Mouse (Mus musculus) Patski (cell line): Measurements from ENCODE around the gene Cct8. TPM values are rescaled to one million over a fixed set of nuclear protein-coding genes. Genes with fewer than 3 reads are reported as not detected.
"Not testable (repeated sequence)": the region's sequence is repeated elsewhere in the genome, so short reads cannot be mapped to it uniquely, and the experiment has no call there.

Experiments used
- ATAC-seq: fragments of 100-300 bp; one replicate; pipeline ENCODE4 v1.8.0; 2021
- CTCF ChIA-PET: fragments of 350-600 bp; sonication (Branson Sonifier 250); formaldehyde crosslinking; loops from one replicate; lab custom pipeline; 2022; ENCODE audit warnings: inconsistent platforms; lab: Charles Lee
- POLR2A ChIA-PET: fragments of 350-600 bp; sonication (Branson Sonifier 250); formaldehyde crosslinking; loops from one replicate; lab custom pipeline; 2022; ENCODE audit warnings: antibody characterized with exemption, inconsistent platforms; lab: Charles Lee
- DNase-seq: peaks from one replicate; pipeline ENCODE4 v3.0.0-alpha.2; 2011; ENCODE audit warnings: low read depth, low spot score
- H3K27me3 ChIP-seq: fragments of 371-371 bp; one replicate; pipeline ENCODE4 v1.5.1; 2021
- CTCF ChIP-seq: fragments of 100-300 bp; IDR thresholded peaks from one replicate; pipeline ENCODE4 v1.5.1; 2021
- in situ Hi-C: fragments of 300-500 bp; cut with MboI; formaldehyde crosslinking; loops from 3 replicates; pipeline ENCODE4 v1.11.1; 2018; ENCODE audit warnings: low pct_unique_long_range_greater_than_20kb, mixed read lengths
- polyA plus RNA-seq: library from polyadenylated mRNA; unstranded; gene quantifications from one replicate; pipeline ENCODE4 v1.2.3, GENCODE M21; 2021

The Cct8 gene
- polyA plus RNA-seq, 1 experiment from 2014 or later, result 300 TPM

DNA sequence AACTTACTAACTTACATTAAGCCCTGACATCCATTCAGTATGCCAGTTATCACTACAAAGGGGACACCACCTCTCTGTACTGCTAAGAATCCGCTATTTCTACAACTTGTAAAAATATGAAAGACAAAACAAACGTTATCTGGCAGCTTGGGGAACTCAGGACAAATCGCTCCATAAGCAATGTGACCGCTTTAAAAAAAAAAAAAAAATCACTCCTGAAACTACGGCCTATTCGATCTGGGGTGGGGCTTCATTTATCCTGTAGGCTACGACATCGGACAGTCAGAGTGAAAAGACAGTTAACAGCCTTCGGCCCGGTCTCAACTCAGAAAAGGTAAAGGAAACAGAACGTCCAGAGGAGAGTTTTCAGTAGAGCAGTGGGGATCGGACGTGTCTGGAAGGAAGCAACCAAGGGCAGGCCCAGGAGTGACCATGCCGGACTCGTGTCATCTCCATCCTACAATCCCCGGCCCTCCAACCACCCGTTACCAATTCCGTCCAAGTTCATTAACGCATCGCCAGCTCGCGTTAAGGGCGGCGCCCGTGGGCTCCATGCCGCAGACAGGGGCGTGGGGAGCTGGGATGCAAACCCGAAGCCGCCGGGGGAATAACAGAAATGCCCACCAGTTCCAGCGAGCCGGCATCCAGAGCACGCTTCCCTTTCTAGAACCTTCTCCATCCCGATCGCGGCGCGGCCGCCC lies 568 bp downstream of the Cct8 start:
- peak; percentile 54 for ATAC-seq

DNA sequence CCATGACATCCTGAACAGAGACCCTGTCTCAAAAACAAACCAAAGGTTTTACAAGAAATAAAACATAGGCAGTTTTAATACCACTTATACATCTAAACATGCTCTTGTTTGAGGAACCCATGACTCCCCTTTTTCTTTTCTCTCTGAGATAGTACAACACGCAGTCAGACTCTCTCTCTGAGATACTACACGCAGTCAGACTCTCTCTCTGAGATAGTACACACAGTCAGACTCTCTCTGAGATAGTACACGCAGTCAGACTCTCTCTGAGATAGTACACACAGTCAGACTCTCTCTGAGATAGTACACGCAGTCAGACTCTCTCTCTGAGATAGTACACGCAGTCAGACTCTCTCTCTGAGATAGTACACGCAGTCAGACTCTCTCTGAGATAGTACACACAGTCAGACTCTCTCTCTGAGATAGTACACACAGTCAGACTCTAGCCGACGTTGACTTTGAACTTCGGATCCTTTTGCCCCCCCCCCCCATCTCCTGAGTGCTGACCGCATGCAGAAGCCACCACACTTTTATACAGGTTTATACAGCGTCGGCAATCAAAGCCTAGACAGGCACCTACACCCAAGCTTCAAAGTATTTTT lies 3.4 kb downstream of the Cct8 start:
- ATAC-seq, in situ Hi-C loops, CTCF ChIA-PET, H3K27me3 ChIP-seq, POLR2A ChIA-PET, DNase-seq: not testable (repeated sequence)

More for the DNA sequence above, 568 bp downstream of the Cct8 start:
- no peak for DNase-seq
- ChIA-PET CTCF (no interaction called here), POLR2A (interaction anchor here (0.9 kb wide), 1 partner anchor 55 kb away, joined by 4 read pairs; the partner anchor contains the start of gene Rwdd2b)
- TF ChIP-seq CTCF, result no peak
- in situ Hi-C loops, result no loop called here
- no peaks in the 10 kb centered on the region for H3K27me3 ChIP-seq

DNA sequence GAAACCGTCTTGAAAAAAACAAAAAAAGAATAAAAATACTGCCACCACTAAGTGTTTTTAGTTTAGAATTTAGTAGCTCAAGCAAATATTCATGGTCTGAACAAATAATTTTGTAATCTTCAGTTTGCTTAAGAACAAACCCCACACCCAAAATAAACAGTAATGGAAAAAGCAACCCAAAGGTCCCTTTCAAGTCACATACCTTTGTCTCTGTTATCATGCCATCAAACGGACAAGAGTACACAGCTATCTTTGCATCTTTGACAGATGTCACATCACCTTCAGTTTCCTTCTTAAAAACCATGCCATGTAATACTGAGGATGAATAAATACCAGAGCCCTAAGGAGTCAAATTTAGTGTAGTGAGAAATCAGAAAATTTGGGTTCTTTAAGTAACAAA lies 7.1 kb downstream of the Cct8 start:
- ChIA-PET POLR2A (interaction anchor here (0.7 kb wide), 1 partner anchor 76 kb away, joined by 3 read pairs; no protein-coding TSS in a partner anchor), CTCF (no interaction called here)
- in situ Hi-C loops, result no loop called here
- DNase-seq (no peak), ATAC-seq (no peak)
- no peak for TF ChIP-seq CTCF
- no peaks in the 10 kb centered on the region for H3K27me3 ChIP-seq

DNA sequence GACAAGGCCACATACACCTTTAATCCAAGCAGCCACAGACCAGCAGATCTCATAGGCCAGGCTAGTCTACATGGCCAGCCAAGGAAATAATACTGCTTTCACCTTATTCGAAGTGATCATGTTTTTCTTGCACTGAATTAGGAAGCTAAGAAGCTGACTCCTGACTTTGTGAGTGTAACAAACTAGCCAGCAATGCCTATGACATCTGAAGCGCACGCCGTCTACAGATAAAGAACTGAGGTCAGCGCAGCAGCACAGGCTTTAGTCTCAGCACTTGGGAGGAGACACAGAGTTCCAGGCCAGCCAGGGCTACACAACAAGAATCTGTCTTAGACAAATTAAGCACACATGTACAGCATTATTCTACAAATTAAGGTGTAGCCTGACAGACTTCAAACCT lies 8.9 kb downstream of the Cct8 start:
- TF ChIP-seq CTCF, result no peak
- ATAC-seq, result no peak
- ChIA-PET CTCF (interaction anchor here (1.4 kb wide), 1 partner anchor 15 kb away, joined by 4 read pairs; no protein-coding TSS in a partner anchor), POLR2A (no interaction called here)
- H3K27me3 ChIP-seq, result no peaks in the 10 kb centered on the region
- no peak for DNase-seq
- in situ Hi-C loops, result no loop called here

DNA sequence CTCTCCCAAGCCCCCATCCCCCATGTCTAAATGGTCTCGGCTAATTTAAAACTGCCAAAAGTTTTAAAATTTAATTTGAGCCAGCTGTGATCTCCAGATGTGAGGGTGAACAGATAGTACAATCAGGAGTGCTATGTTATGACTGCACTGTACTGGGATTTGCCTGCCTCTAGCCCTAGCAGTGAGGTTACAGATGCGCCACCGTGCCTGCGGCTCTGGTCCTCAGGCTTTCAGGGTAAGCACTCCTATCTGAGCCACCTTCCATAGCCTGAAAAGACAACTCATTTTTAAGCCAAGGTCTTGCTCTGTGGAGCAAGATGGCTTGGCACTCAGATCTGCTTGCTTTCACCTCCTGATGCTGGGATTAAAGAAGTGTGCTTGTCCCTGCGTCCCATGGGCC lies 11.3 kb downstream of the Cct8 start:
- in situ Hi-C loops, result no loop called here
- CTCF ChIA-PET, result no interaction called here
- H3K27me3 ChIP-seq, result no peaks in the 10 kb centered on the region
- ATAC-seq (no peak), DNase-seq (no peak)
- no peak for TF ChIP-seq CTCF
- POLR2A ChIA-PET, result no interaction called here

DNA sequence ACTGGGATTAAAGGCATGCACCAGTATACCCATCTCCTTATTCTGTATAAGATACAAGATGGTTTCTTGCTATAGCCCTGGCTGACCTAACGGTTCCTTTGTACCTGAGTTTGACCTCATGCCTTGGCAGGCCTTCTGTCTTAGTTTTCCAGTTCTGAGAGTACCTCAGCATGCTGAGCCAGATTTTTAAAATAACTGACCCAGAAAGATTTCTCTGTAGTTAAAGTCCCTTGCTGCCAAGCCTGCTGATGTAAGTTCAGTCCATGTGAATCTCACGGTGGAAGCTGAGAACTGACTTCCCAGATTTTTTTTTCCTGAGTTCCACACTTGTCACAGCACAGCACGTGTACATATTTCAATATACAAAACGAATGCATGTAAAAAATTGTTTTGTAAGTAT lies 25.1 kb downstream of the Cct8 start:
- DNase-seq (no peak), ATAC-seq (no peak)
- TF ChIP-seq CTCF, result no peak
- no peaks in the 10 kb centered on the region for H3K27me3 ChIP-seq
- ChIA-PET CTCF (interaction anchor here (1.7 kb wide), 1 partner anchor 17 kb away, joined by 4 read pairs; no protein-coding TSS in a partner anchor), POLR2A (no interaction called here)
- in situ Hi-C loops, result no loop called here

DNA sequence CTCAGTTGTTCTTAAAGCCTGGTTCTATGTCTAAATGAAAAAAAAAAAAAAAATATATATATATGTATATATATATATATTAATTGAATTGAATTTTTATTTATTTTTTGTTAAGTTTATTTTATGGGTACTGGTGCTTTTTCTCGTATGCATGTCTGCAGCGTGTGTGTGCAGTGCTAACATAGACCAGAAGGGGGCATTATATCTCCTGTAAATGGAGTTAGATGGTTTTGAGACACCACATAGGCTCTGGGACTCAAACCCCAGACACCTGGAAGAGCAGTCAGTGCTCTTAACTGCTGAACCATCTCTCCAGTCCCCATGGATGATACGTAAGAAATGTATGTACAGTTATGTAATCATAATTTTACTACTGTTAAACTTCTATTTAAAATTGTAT lies 36.9 kb downstream of the Cct8 start:
- no peak for TF ChIP-seq CTCF
- in situ Hi-C loops, result no loop called here
- H3K27me3 ChIP-seq, result no peaks in the 10 kb centered on the region
- ATAC-seq (no peak), DNase-seq (no peak)
- ChIA-PET POLR2A (no interaction called here), CTCF (no interaction called here)

DNA sequence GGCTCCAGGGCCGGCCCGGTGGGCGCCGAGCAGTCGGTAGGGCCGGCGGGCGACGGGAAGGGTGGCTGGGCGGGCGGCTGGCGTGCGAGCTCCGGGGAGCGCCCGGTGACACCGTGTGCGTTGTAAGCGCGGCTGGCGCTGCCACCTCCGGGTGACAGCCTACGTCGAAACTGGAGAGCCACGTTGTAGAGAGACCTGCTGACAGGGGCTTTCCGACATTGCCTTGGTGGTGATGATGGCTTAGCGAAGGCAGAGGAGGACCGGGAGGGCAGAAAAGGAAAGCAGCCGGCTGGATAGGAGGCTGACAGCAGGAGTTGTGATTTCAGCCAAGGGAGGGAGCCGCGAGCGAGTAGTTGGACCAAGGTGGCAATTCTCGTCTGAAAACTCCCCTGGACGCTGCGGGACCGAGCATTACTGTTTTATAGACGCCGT lies 40.5 kb downstream of the Cct8 start:
- in situ Hi-C loops, result no loop called here
- peaks cover 8% of the 10 kb centered on the region for H3K27me3 ChIP-seq
- no peak for TF ChIP-seq CTCF
- DNase-seq, result no peak
- ChIA-PET CTCF (no interaction called here), POLR2A (interaction anchor here (0.6 to 1.9 kb wide), 2 partner anchors 14 to 1190 kb away, joined by 3 to 9 read pairs; partner anchors contain the start of gene Rwdd2b)
- ATAC-seq, result peak; percentile 58

DNA sequence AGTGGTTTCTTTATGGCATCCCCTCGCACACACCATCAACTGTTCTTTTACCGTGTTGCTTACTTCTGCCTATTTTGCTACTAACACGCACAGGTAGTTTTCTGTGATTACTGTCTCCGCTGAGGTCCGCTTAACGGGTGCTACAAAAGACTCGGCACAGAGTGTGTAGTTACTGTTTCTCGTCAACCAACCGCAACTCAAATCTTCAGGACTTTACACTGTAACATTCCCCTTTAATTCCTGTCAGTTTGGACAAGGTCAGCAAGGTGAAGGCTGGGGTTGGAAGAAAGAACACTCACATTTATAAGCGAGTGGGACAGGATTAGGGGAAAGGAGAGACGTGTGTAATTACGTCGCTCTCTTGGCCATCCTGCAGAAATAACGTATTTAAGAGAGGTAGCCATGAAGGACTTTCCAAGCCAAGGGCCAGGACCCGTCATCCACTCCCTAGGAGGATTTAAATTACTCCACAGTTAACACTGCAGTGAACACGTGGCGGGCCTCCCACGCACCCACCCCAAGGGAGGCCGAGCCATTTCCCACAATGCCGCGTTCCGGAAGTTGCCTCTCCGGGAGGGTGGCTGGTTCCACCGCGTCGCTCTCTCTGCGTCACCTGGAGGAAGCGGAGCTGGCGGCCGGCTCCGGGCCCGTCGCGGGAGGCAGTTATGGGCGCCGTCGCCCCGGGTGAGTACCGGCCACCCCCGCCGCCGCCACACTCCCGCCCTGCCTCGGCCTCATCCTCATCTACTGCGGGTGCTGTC lies 41.1 kb downstream of the Cct8 start, which contains the start of gene Usp16:
Gene Usp16, plus strand, starts transcription at position 285 of the 761 bp plus-strand sequence.
- ChIA-PET POLR2A (interaction anchor here (0.6 to 1.9 kb wide), 2 partner anchors 14 to 1191 kb away, joined by 3 to 9 read pairs; partner anchors contain the start of gene Rwdd2b), CTCF (no interaction called here)
- peak; percentile 97 for ATAC-seq
- DNase-seq, result peak; percentile 59
- in situ Hi-C loops, result no loop called here
- TF ChIP-seq CTCF, result no peak
- peaks cover 8% of the 10 kb centered on the region for H3K27me3 ChIP-seq

DNA sequence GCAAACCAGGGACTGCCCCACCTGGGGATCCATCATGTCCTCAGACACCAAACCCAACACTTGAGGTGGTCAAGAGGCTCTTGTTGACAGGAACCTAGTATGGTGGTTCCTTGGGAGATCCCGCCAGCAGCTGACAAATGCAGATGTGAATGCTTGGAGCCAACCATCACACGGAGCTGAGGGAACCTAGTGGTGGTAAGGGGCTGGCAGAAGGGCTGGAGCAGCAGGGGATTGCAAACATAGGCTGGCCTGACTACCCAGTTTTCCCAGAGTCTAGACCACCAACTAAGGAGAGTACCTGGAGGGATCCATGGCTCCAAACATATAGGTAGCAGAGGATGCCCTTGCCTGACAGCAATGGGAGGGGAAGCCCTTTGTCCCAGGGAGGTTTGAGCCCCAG lies 42.4 kb downstream of the Cct8 start:
- POLR2A ChIA-PET, result no interaction called here
- CTCF ChIA-PET, result no interaction called here
- no peak for DNase-seq
- TF ChIP-seq CTCF, result no peak
- no peak for ATAC-seq
- peaks cover 18% of the 10 kb centered on the region for H3K27me3 ChIP-seq
- in situ Hi-C loops, result no loop called here
